Mouse (Mus musculus): ENCODE data around the gene Tirap. TPM values are rescaled to one million over a fixed set of nuclear protein-coding genes. Genes with fewer than 3 reads are reported as not detected.
"Not testable (repeated sequence)": the region's sequence is repeated elsewhere in the genome, so short reads cannot be mapped to it uniquely, and the experiment has no call there.

Tirap gene
- total RNA-seq, 1 experiment from 2014 or later: 4.1 TPM

DNA sequence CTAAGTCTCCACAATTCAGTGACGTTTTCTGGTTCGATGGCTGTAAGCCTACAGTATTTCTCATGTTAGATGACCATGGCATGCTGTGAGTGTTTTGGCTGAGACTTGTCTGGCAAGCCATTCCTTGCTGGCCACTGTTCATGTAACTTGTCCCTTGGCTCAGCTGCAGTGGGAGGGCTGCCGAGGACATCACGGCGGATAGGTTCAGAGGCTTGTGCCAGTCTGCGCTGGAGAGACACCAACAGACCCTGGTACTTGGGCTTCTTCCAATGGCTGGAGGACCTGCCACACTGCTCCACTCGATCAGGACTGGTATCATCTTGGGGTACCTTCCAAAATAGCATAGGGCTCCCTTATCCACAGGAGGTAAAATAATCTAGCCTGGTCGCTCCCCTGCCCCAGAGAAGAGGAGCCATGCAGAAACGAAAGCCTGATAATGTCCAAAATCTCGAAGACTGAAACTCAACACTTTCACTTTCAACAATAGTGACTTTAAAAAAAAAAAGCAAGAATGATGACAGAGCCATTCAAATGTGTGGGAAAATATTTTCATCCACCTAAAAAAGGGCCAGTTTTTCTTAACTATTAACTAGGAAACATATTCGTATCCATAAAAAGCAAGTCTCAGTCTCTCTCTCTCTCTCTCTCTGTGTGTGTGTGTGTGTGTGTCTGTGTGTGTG lies 36.9 kb downstream of the Tirap start:
- no peak; a peak in 1 of 4 replicates for ATAC-seq (replicated peaks in 1 of 2; ENCODE audit: insufficient read depth in 1 of 2, low FRiP score in 2 of 2, low TSS enrichment in 1 of 2, low read depth in 1 of 2, poor library complexity in 2 of 2, severe bottlenecking in 2 of 2)

DNA sequence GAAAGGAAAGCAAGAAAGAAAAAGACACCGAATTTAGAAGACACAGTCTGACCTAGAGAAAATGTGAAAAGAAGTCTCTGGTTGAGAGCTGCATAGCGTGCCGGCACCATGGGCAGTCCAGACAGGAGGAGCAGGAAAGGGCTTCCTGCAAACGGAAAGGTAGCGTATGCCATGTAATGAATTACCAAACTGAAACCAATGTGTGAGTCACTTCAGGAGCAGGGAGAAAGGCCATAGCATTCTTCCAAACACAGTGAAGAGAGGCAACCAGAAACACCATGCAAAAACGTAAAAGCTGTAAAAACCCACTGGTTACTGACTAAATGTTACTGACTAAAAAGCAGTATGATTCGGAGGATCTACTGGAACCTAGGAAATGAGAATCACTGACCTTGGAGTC lies 38.4 kb downstream of the Tirap start:
- no peak for ATAC-seq (replicated peaks in 1 of 2; ENCODE audit: insufficient read depth in 1 of 2, low FRiP score in 2 of 2, low TSS enrichment in 1 of 2, low read depth in 1 of 2, poor library complexity in 2 of 2, severe bottlenecking in 2 of 2)

DNA sequence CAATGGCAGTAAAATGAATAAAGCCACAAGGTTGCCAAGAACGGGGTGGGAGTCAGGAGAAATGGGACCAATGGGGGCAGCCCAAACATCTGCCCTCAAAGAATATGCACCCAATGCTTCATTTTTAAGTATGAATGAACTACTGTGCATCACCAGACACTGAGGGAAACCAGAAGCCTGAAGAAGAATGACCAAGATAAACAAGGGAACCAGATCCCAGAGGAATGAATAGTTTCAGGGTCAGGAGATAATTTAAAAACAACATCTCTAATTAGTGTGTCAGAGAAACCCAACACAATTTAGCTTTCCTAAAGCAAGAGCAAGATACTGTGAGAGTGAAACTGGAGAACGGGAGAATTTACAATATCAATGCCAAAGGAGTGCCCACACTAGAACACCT lies 39.4 kb downstream of the Tirap start:
- no peak for ATAC-seq (replicated peaks in 1 of 2; ENCODE audit: insufficient read depth in 1 of 2, low FRiP score in 2 of 2, low TSS enrichment in 1 of 2, low read depth in 1 of 2, poor library complexity in 2 of 2, severe bottlenecking in 2 of 2)

DNA sequence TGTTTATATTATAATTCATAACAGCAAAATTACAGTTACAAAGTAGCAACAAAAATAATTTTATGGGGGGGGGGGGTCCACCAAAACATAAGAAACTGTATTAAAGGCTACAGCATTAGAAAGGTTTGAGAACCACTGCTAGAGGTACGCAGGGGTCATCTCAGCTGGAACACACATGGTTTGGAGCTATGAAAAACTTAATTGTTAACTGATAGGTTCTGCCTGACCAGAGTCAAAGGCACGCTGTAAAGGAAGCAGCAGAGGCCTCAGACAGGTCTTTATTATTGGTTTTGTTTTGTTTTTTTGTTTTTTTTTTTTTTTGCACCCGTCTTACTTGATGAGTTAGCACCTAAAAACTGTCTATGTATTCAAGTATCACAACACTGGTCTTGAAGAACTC lies 41.6 kb downstream of the Tirap start:
- no peak for ATAC-seq (replicated peaks in 1 of 2; ENCODE audit: insufficient read depth in 1 of 2, low FRiP score in 2 of 2, low TSS enrichment in 1 of 2, low read depth in 1 of 2, poor library complexity in 2 of 2, severe bottlenecking in 2 of 2)

DNA sequence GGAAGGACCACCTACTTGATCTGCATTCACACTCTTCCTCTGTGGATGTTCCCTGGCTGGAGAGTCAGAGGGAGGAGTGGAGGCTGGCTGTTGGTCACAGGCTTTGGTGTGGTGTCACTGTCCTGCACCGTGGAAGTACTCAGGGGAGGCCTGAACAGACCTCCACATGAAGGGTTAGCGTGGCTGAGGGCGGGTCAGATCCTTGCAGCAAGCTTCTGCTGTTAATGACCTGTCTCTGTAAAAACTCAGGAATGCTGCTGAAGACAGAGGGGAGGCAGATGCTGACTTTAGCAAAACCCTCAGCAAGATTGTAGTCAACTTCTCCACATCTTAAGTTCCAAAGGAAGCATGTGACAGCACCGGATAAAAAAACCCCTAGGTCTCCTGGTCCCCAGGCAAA lies 43.2 kb downstream of the Tirap start:
- ATAC-seq (replicated peaks in 1 of 2; ENCODE audit: insufficient read depth in 1 of 2, low FRiP score in 2 of 2, low TSS enrichment in 1 of 2, low read depth in 1 of 2, poor library complexity in 2 of 2, severe bottlenecking in 2 of 2): no peak

DNA sequence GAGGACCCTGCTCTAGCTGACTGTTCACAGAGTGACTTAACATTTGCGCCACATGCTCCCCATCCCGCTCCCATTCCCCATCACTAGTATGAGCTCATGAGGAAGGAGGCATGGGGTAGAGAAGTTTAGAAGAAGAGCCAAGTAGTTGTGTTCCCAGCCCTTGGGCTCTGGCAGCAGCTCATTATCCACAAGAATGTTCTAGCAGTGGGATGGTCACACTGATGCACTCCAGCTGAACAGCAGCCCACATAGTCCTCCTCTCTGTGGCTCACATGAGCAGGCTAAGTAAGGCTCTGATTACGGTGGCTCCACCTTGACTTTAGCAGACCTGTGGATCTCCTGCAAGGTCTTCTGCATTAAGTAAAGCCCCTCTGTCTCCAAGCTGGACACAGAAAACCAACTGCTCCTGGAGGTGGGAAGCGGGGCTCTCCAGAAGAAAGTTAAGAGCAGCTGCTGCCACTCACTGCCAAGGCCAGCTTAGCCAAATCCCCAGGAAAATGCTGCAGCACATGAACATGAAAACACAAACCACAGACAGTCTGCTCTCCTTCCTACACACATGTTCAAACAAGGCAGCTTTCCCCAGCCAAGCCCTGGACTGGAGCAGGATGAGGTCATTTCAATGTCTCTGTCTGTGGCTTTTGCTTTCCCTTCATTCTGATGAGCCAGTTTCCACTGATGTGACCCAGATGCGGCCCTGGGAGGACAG lies 43.9 kb downstream of the Tirap start:
- no peak for ATAC-seq (replicated peaks in 1 of 2; ENCODE audit: insufficient read depth in 1 of 2, low FRiP score in 2 of 2, low TSS enrichment in 1 of 2, low read depth in 1 of 2, poor library complexity in 2 of 2, severe bottlenecking in 2 of 2)

DNA sequence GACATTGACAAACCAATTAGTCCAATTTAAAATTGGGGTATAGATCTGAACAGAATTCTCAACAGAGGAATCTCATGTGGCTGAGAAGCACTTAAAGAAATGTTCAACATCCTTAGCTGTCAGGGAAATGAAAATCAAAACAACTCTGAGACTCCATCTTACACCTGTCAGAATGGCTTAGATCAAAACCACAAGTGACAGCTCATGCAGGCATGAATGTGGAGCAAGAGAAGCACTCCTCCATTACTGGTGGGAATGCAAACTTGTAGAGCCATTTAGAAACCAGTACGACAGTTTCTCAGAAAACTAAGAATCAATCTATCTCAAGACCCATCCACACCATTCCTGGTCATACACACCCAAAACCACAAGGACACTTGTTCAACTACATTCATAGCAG lies 47.2 kb downstream of the Tirap start:
- no peak for ATAC-seq (replicated peaks in 1 of 2; ENCODE audit: insufficient read depth in 1 of 2, low FRiP score in 2 of 2, low TSS enrichment in 1 of 2, low read depth in 1 of 2, poor library complexity in 2 of 2, severe bottlenecking in 2 of 2)

DNA sequence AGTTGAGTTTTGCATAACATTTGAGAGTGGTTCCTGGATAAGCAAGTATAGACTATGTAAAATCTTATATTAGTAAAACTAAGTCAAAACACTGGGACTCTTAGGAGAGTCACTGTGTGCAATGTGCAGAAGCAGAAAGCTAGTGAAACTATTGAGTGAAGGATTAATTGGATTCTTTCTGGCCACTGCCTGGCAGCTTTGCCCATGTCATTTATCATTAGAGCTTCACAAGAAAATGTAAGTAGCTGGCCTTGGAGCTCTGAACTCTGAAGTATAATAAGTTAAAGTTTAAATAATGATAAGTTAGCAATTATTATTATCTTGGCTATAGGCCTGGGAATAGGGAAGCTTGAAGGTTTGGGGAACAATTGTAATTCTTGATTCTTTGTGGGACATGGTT lies 51.3 kb downstream of the Tirap start:
- not testable (repeated sequence) for ATAC-seq (replicated peaks in 1 of 2; ENCODE audit: insufficient read depth in 1 of 2, low FRiP score in 2 of 2, low TSS enrichment in 1 of 2, low read depth in 1 of 2, poor library complexity in 2 of 2, severe bottlenecking in 2 of 2)

DNA sequence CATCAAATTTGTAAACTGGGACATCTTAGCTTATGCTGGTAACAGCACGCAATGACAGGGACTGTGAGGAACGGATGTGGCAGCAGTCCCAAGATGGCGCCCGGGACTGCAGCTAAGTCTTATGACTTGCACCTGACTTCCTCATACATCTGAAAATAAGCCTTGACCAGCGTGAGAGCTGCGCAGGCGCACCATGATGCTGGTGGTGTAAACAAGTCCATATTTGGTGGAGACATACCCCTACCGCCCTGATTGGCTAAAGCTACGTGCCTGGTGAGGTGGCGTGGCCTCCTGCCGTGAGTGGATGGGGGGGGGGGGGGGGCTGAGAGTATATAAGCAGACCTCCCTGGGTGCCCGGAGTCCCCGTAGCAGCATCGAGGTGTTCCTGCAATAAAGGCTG lies 52.8 kb downstream of the Tirap start:
- ATAC-seq (replicated peaks in 1 of 2; ENCODE audit: insufficient read depth in 1 of 2, low FRiP score in 2 of 2, low TSS enrichment in 1 of 2, low read depth in 1 of 2, poor library complexity in 2 of 2, severe bottlenecking in 2 of 2): not testable (repeated sequence)

DNA sequence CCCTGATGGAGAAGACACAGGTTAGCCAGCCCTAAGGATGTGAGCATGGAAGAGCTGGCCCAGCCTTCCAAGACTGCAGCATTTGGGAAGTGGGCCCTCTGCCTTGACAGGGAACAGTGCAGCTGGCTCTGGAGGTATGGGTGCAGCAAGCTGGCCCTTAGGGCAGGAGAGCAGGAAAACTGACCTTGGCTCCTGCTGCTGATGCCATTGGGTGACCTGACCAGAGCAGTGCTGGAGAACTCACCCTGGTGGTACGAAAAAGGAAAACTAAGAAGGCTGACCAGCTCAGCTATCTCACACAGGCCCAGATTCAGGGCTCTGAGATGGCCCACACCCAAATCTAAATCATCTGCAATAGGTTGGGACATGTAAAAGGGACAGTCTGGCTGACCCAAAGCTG lies 54.3 kb downstream of the Tirap start:
- no peak for ATAC-seq (replicated peaks in 1 of 2; ENCODE audit: insufficient read depth in 1 of 2, low FRiP score in 2 of 2, low TSS enrichment in 1 of 2, low read depth in 1 of 2, poor library complexity in 2 of 2, severe bottlenecking in 2 of 2)

DNA sequence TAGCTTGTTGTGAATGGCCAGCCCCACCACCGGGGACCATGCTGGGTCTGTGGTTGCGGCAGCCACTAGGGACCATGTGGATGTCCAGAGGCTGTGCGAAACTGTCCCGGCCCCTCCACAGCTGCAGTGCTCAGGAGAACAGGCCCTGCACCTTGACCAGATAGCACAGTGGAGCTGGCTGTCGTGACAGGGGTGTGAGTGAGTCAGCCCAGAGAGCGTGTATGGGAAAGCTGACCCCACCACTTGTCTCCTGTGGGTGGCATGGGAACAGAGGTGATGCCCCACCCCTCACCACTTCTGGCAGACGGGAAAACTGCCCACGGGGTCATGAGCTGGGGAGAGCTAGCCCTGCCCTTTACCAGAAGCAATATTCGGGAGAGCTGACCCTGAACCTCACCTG lies 55.0 kb downstream of the Tirap start:
- ATAC-seq (replicated peaks in 1 of 2; ENCODE audit: insufficient read depth in 1 of 2, low FRiP score in 2 of 2, low TSS enrichment in 1 of 2, low read depth in 1 of 2, poor library complexity in 2 of 2, severe bottlenecking in 2 of 2): no peak; a peak in 1 of 4 replicates

DNA sequence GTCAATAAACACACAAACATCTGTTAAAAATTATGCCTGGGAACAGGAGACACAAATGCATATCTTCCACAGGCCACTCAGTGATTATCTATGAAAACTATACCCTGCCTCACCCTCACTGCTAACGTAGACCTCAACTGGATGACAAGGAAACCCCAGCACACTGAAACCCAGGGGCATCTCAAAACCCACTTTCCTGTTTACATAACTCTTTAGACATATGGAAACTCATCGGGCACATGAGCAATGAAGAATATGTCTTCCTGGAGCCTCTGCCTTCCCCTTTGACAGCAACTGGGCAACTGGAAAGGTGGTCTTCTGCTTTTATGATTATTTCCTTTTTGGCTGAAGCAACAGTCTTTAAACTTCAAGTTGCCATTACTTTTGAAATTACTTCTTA lies 57.9 kb downstream of the Tirap start:
- no peak for ATAC-seq (replicated peaks in 1 of 2; ENCODE audit: insufficient read depth in 1 of 2, low FRiP score in 2 of 2, low TSS enrichment in 1 of 2, low read depth in 1 of 2, poor library complexity in 2 of 2, severe bottlenecking in 2 of 2)

DNA sequence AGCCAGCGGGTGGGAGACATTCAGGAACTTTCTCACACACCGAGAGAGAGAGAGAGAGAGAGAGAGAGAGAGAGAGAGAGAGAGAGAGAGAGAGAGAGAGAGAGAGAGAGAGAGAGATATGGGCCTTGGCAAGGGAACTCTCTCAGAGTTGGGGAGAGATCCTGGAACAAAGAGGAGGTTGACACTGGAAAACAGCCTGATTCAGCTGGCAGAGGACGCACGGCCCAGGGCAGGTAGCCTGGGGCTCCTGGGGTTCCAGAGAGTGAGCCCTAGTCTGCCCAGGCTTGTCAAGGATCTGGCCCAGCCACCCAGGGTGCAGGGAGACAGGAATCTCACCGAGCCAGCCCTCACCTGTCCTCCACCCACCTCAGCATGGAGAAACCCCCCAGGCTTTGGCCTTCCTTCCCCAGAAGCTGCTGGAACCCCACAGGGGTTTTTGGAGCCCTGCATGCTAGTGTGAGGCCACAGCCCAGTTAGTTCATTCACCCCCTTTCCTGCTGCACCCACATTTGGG lies 60.8 kb downstream of the Tirap start:
- no peak for ATAC-seq (replicated peaks in 1 of 2; ENCODE audit: insufficient read depth in 1 of 2, low FRiP score in 2 of 2, low TSS enrichment in 1 of 2, low read depth in 1 of 2, poor library complexity in 2 of 2, severe bottlenecking in 2 of 2)

DNA sequence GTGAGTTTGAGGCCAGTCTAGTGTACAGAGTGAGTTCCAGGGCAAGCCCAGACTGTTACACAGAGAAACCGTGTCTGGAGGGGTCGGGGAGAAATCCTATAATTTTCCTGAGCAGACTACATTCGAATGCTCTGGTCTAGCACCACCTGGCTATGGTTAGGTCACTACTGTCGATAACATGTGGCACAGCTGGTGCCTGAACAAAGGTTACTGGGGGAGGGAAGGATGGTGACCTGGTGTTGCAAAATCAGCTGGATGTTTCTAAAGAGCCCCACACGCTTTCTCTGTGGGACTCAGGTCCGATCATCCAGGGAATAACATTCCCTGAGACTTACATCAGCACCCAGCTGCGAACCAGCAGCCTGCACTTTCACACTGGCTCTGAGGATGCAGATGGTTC lies 62.1 kb downstream of the Tirap start:
- ATAC-seq (replicated peaks in 1 of 2; ENCODE audit: insufficient read depth in 1 of 2, low FRiP score in 2 of 2, low TSS enrichment in 1 of 2, low read depth in 1 of 2, poor library complexity in 2 of 2, severe bottlenecking in 2 of 2): no peak

DNA sequence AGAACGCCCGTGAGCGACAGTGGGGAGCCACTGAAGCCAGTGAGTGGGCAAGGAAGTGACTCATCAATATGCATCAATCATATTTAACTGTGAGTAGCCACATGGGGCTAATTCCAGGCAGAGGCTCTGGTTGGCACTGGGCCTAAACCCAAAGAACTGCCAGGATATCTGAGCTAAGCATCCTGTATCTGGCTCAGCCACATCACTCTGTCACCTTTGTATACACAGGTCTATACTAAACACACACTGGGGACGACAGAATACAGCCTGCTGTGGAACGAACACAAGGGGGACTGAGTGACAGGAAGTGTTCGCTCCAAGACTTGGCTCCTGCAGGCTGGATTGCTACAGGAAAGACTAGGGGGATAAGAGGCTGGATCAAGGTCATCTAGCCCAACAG lies 64.5 kb downstream of the Tirap start:
- peak in 1 of 2 experiments; percentile 34; a peak in 2 of 4 replicates for ATAC-seq (replicated peaks in 1 of 2; ENCODE audit: insufficient read depth in 1 of 2, low FRiP score in 2 of 2, low TSS enrichment in 1 of 2, low read depth in 1 of 2, poor library complexity in 2 of 2, severe bottlenecking in 2 of 2)
